Mouse (Mus musculus) embryonic fibroblast, embryonic 13.5 days (primary cell): Measurements from ENCODE around the gene Cnpy4. TPM values are rescaled to one million over a fixed set of nuclear protein-coding genes. Genes with fewer than 3 reads are reported as not detected.
A peak's percentile ranks its signal among the peaks of the same experiment; 100 is the strongest.

ENCODE experiments used
- H3K27ac ChIP-seq: 2 replicates; pipeline ENCODE4 v1.5.1; 2012; ENCODE audit warnings: low read length, control low read depth, inconsistent platforms; ENCODE audit not compliant: insufficient read depth
- H3K4me1 ChIP-seq: 2 replicates; pipeline ENCODE4 v1.6.1; 2011; ENCODE audit warnings: low read length; ENCODE audit not compliant: control insufficient read depth, insufficient read depth
- H3K4me3 ChIP-seq: 2 replicates; pipeline ENCODE4 v1.5.1; 2011; ENCODE audit warnings: mild to moderate bottlenecking, control low read depth, low read length; ENCODE audit not compliant: insufficient read depth
- CTCF ChIP-seq: IDR thresholded peaks from 2 replicates; pipeline ENCODE4 v1.5.1; 2011; ENCODE audit warnings: mild to moderate bottlenecking, control low read depth, low read length, moderate library complexity, borderline replicate concordance; ENCODE audit not compliant: insufficient read depth
- POLR2A ChIP-seq: IDR thresholded peaks from 2 replicates; pipeline ENCODE4 v1.6.1; 2011; ENCODE audit warnings: low read depth, mild to moderate bottlenecking, control low read depth, low read length, moderate library complexity
- polyA plus RNA-seq: library from polyadenylated mRNA; stranded (reverse); fragments of >200 nt; gene quantifications from 2 replicates; pipeline ENCODE4 v1.2.4, GENCODE M21; 2011; ENCODE audit warnings: low read depth; ENCODE audit not compliant: missing spikeins, insufficient read length

The Cnpy4 gene
- 63.1 and 63.3 TPM in 2 replicates for polyA plus RNA-seq

DNA sequence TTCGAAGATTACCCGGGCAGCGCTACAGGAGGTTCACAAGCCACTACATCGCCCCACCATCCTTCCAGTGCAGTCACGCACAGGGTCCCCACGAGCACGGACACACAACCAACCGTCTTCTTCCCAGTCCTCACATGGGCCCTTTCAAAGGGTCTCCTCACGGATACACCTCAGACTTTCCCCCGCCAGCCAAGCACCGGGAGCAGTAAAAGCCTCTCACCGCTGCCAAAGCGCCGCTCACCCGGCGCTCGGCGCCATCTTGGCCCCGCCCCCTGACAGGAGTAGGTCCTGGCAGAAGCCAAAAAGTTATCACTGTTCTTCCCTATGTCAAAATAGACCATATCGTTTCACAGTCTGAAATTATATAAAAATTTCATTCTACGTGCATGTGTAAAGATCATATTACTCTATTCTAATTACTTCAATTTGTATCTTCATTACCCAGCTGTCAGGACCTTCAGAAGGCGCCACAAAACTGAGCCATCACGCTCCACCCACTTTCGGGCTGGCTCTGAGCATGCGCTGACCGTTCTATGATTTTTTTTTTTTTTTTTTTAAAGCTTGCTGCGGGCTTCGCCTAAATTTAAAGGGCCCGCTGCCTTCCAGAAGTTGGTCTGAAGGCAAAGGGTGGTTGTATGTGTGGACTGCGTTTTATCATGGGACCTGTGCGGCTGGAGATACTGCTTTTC is at the start of gene Cnpy4, which contains the start of gene Taf6:
Gene Cnpy4, plus strand, starts transcription at position 536 of the 689 bp plus-strand sequence.
Gene Taf6, minus strand, starts transcription at position 502 of the 689 bp plus-strand sequence.
- H3K4me3 ChIP-seq: peak within 1 kb of the TSS; percentile 93
- TF ChIP-seq CTCF (no peak), POLR2A (peak; percentile 97)
- peak within 1 kb of the TSS; percentile 77 for H3K27ac ChIP-seq
- H3K4me1 ChIP-seq: peaks cover 3% of the 10 kb centered on the region; the same call in 1 of the 2 replicates

DNA sequence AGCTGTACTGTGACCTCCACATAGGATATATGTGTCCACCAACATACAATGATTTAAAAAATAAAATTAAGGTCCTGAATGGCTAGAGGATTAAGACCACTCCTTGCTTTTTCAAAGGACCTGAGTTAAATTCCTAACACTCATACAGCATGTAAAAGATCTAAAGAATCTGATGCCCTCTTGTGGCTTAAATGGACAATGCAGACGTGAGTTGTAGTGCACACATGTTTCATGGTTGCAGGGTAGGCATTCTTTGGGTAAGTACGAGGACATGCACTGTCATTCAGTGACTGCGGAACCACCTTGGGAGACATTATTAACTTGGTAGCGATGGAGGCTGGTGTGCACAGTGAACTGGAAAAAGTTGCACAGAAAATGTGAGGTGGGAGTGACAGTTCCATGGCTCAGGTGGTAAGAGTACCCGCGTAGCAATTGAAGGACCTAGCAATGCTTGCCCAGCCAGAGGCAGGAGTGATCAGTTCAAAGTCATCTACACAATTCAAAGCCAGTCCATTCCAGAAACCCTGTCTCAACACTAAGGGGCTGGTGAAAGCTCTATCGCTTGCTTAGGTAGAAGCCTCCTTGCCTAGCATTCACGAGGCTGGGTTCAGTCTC is 49.2 kb upstream of the Cnpy4 start:
- Histone ChIP-seq H3K4me1 (no peaks in the 10 kb centered on the region), H3K4me3 (no peak overlapping the region), H3K27ac (no peak overlapping the region)
- no peak for TF ChIP-seq POLR2A
- TF ChIP-seq CTCF: peak; percentile 19; the same call in 1 of the 2 replicates

GRCm38 (mm10) chr5:138138585-138138984 is 48.7 kb upstream of the Cnpy4 start:
- H3K4me1 ChIP-seq: no peaks in the 10 kb centered on the region
- no peak overlapping the region for H3K27ac ChIP-seq
- no peak overlapping the region for H3K4me3 ChIP-seq
- no peak for TF ChIP-seq CTCF
- no peak for TF ChIP-seq POLR2A

DNA sequence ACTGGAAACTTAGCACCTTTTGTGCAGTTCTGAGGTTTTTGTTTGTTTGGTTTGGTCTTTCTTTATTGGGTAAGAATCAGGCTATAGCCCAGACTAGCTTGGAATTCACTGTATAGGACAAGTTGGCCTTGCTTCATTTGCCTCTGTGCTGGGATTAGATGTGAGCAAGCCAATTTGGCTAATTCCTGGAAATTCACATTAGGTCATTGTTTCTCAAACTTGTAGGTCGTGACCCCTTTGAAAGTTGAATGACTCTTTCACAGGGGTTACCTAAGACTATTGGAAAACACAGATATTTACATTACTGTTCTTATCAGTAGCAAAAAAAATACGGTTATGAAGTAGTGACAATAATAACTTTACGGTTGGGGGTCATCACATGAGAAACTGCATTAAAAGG is 32.9 kb upstream of the Cnpy4 start:
- no peak overlapping the region for H3K4me3 ChIP-seq
- H3K4me1 ChIP-seq: no peaks in the 10 kb centered on the region
- TF ChIP-seq CTCF (no peak), POLR2A (no peak)
- no peak overlapping the region for H3K27ac ChIP-seq

DNA sequence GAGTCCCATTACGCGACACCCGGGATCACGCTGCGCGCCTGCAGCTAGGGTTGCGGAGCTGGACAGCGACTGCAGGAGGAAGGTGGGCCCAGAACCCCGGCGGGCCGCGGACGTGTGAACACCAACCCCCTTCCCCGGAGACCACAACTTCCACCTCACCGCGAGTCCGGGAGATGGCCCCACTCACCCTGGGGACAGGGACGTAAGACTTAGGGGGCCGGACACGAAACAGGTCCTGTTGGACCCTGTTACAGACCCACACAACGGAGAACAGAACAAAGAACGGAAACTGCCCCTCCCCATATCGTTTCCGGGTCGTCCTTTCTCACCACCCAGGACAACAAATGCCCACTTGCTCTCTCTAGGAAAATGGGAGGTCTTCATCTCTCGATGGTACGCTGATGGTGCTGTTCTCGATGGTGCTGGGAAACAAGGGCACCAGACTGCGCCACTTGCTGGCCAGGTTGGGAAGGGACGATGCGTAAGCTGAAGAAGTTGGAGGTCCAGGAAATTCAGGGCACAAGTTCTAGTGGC is 31.8 kb upstream of the Cnpy4 start, which contains the start of gene Zfp113:
Gene Zfp113, minus strand, starts transcription at position 302 of the 534 bp plus-strand sequence.
- Histone ChIP-seq H3K4me3 (peak within 1 kb of the TSS; percentile 60), H3K4me1 (no peaks in the 10 kb centered on the region), H3K27ac (no peak within 1 kb of the TSS)
- TF ChIP-seq POLR2A (peak; percentile 83), CTCF (peak; percentile 96; the same call in 1 of the 2 replicates)

DNA sequence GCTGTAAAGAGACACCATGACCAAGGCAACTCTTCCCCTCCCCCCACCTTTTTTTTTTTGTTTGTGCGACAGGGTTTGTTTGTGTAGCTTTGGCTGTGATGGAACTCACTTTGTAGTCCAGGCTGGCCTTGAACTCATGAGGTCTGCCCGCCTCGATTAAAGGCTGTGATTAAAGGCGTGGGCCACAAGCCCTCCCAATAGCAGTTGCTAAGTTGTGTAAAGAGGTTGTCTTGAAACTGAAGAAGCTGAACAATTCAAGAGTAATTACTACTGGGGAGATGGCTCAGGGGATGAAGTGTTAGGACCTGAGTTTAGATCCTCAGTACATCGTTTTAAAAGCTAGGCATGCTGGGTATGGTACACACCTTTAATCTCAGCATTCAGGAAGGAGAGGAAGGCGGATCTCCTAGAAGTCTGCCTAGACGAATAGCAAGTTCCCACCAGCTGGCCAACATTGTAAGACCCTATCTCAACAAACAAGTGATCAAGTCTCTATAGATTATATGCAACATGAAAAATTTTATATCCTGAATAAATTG is 27.0 kb upstream of the Cnpy4 start:
- no peak overlapping the region for H3K27ac ChIP-seq
- H3K4me1 ChIP-seq: peaks cover 8% of the 10 kb centered on the region; the same call in 1 of the 2 replicates
- H3K4me3 ChIP-seq: no peak overlapping the region
- TF ChIP-seq POLR2A: no peak
- TF ChIP-seq CTCF: no peak

GRCm38 (mm10) chr5:138160842-138161665 is 26.2 kb upstream of the Cnpy4 start, which contains the start of gene Cops6:
Gene Cops6, plus strand, starts transcription at chr5:138161071.
- H3K4me3 ChIP-seq: peak within 1 kb of the TSS; percentile 84
- TF ChIP-seq CTCF (no peak), POLR2A (peak; percentile 89)
- H3K27ac ChIP-seq: peak within 1 kb of the TSS; percentile 15
- peaks cover 8% of the 10 kb centered on the region; the same call in 1 of the 2 replicates for H3K4me1 ChIP-seq

DNA sequence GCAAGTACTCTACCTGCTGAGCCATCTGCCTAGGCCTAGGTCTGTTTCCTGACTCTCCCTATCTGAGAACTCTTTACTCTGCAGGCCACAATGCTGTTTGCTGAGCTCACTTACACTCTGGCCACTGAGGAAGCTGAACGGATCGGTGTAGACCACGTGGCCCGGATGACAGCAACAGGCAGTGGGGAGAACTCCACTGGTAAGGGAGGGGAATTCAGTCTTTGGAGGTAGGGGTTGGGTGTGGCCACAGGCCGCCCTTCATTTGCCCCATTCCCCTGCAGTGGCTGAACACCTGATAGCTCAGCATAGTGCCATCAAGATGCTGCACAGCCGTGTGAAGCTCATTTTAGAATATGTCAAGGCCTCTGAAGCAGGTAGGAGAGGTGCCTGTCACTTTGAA is 24.2 kb upstream of the Cnpy4 start:
- H3K4me3 ChIP-seq: no peak overlapping the region
- peaks cover 8% of the 10 kb centered on the region; the same call in 1 of the 2 replicates for H3K4me1 ChIP-seq
- TF ChIP-seq CTCF (no peak), POLR2A (no peak)
- H3K27ac ChIP-seq: no peak overlapping the region

DNA sequence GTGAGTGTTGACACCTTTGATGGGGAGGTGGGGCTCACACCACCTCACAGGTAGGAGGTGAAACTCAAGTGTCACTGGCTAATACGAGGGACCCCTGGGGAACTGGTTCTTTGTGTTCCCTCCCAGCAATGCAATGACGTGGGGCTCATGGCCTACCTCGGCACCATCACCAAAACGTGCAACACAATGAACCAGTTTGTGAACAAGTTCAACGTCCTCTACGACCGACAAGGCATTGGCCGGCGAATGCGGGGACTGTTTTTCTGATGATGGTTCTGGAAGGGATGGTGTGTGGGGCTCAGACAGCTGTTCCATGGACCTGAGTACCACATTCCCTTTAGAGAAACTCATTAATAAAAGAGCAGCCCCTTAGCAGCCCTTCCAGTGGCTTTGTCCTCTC is 23.7 kb upstream of the Cnpy4 start:
- Histone ChIP-seq H3K27ac (no peak overlapping the region), H3K4me3 (no peak overlapping the region), H3K4me1 (peaks cover 8% of the 10 kb centered on the region; the same call in 1 of the 2 replicates)
- TF ChIP-seq CTCF (no peak), POLR2A (0 out of 2 replicates have a peak, but pooled peaks have one; percentile 4)
